Mouse (Mus musculus): ENCODE results near the gene Nck1. TPM values are rescaled to one million over a fixed set of nuclear protein-coding genes. Genes with fewer than 3 reads are reported as not detected.

Gene Nck1
- polyA plus RNA-seq, 1 experiment from 2014 or later, result 79.6 TPM

- Histone ChIP-seq H3K4me3 (no peak overlapping the region), H3K4me1 (no peaks in the 10 kb centered on the region), H3K27ac (no peak overlapping the region), H3K9me3 (no peaks in the 10 kb centered on the region), H3K9ac (no peak overlapping the region), H3K36me3 (0 out of 2 replicates have a peak, but pooled peaks cover 5% of the 10 kb centered on the region), H3K4me2 (replicated peaks) (no peak overlapping the region), H3K27me3 (no peaks in the 10 kb centered on the region)
- 85% methylated on average over 3 of the region's 3 CpGs for WGBS
- ATAC-seq (ENCODE audit: insufficient number of reproducible peaks, insufficient read depth, low FRiP score, low TSS enrichment), result no peak
These were observed 79.2 kb downstream of the Nck1 start for GRCm38 (mm10) chr9:100466743-100467142.

GRCm38 (mm10) chr9:100465988-100466387 is 79.9 kb downstream of the Nck1 start:
- WGBS, result 93% methylated on average over 9 of the region's 9 CpGs
- Histone ChIP-seq H3K4me2 (replicated peaks) (no peak overlapping the region), H3K9ac (no peak overlapping the region), H3K4me1 (no peaks in the 10 kb centered on the region), H3K4me3 (no peak overlapping the region), H3K27ac (no peak overlapping the region), H3K36me3 (0 out of 2 replicates have a peak, but pooled peaks cover 5% of the 10 kb centered on the region), H3K9me3 (no peaks in the 10 kb centered on the region), H3K27me3 (no peaks in the 10 kb centered on the region)
- ATAC-seq (ENCODE audit: insufficient number of reproducible peaks, insufficient read depth, low FRiP score, low TSS enrichment), result no peak

- no peaks in the 10 kb centered on the region for H3K9me3 ChIP-seq
- WGBS, result 90% methylated on average over 5 of the region's 5 CpGs
These were observed 80.6 kb downstream of the Nck1 start for GRCm38 (mm10) chr9:100465380-100465779.

GRCm38 (mm10) chr9:100463771-100464170 is 82.2 kb downstream of the Nck1 start:
- no peak overlapping the region for H3K9ac ChIP-seq
- H3K9me3 ChIP-seq, result no peaks in the 10 kb centered on the region
- no peak for ATAC-seq (ENCODE audit: insufficient number of reproducible peaks, insufficient read depth, low FRiP score, low TSS enrichment)
- 58% methylated on average over 2 of the region's 2 CpGs for WGBS
- no peak overlapping the region for H3K4me3 ChIP-seq
- no peaks in the 10 kb centered on the region for H3K4me1 ChIP-seq
- H3K27me3 ChIP-seq, result no peaks in the 10 kb centered on the region
- no peak overlapping the region for H3K4me2 ChIP-seq (replicated peaks)
- peaks cover 12% of the 10 kb centered on the region; the same call in 1 of the 2 replicates for H3K36me3 ChIP-seq
- no peak overlapping the region for H3K27ac ChIP-seq

More at GRCm38 (mm10) chr9:100465380-100465779, 80.6 kb downstream of the Nck1 start:
- Histone ChIP-seq H3K27me3 (no peaks in the 10 kb centered on the region), H3K4me2 (replicated peaks) (no peak overlapping the region), H3K4me1 (no peaks in the 10 kb centered on the region), H3K4me3 (no peak overlapping the region), H3K27ac (no peak overlapping the region), H3K9ac (no peak overlapping the region), H3K36me3 (peaks cover 7% of the 10 kb centered on the region; the same call in 1 of the 2 replicates)
- ATAC-seq (ENCODE audit: insufficient number of reproducible peaks, insufficient read depth, low FRiP score, low TSS enrichment), result no peak

GRCm38 (mm10) chr9:100462098-100462497 is 83.8 kb downstream of the Nck1 start:
- H3K9me3 ChIP-seq, result no peaks in the 10 kb centered on the region
- no peak overlapping the region for H3K27ac ChIP-seq
- H3K4me2 ChIP-seq (replicated peaks), result no peak overlapping the region
- ATAC-seq (ENCODE audit: insufficient number of reproducible peaks, insufficient read depth, low FRiP score, low TSS enrichment), result no peak
- WGBS, result 86% methylated on average over 4 of the region's 4 CpGs
- peaks cover 12% of the 10 kb centered on the region; the same call in 1 of the 2 replicates for H3K36me3 ChIP-seq
- no peak overlapping the region for H3K4me3 ChIP-seq
- no peaks in the 10 kb centered on the region for H3K4me1 ChIP-seq
- H3K9ac ChIP-seq, result no peak overlapping the region
- H3K27me3 ChIP-seq, result no peaks in the 10 kb centered on the region

- Histone ChIP-seq H3K9ac (no peak overlapping the region), H3K4me1 (no peaks in the 10 kb centered on the region), H3K27ac (no peak overlapping the region), H3K36me3 (peaks cover 8% of the 10 kb centered on the region; the same call in 1 of the 2 replicates), H3K4me3 (no peak overlapping the region), H3K9me3 (no peaks in the 10 kb centered on the region), H3K27me3 (no peaks in the 10 kb centered on the region), H3K4me2 (replicated peaks) (no peak overlapping the region)
- no peak for ATAC-seq (ENCODE audit: insufficient number of reproducible peaks, insufficient read depth, low FRiP score, low TSS enrichment)
- 87% methylated on average over 9 of the region's 9 CpGs for WGBS
These were observed 84.3 kb downstream of the Nck1 start for GRCm38 (mm10) chr9:100461671-100462070.

GRCm38 (mm10) chr9:100460203-100460602 is 85.7 kb downstream of the Nck1 start:
- WGBS, result 95% methylated on average over 9 of the region's 9 CpGs
- H3K27ac ChIP-seq, result no peak overlapping the region
- no peak overlapping the region for H3K4me3 ChIP-seq
- H3K9me3 ChIP-seq, result no peaks in the 10 kb centered on the region
- ATAC-seq (ENCODE audit: insufficient number of reproducible peaks, insufficient read depth, low FRiP score, low TSS enrichment), result no peak
- H3K36me3 ChIP-seq, result peaks cover 7% of the 10 kb centered on the region; the same call in 1 of the 2 replicates
- H3K4me1 ChIP-seq, result no peaks in the 10 kb centered on the region
- H3K27me3 ChIP-seq, result 0 out of 2 replicates have a peak, but pooled peaks cover 2% of the 10 kb centered on the region
- H3K4me2 ChIP-seq (replicated peaks), result no peak overlapping the region
- H3K9ac ChIP-seq, result no peak overlapping the region

- Histone ChIP-seq H3K27ac (no peak overlapping the region), H3K27me3 (0 out of 2 replicates have a peak, but pooled peaks cover 2% of the 10 kb centered on the region), H3K36me3 (peaks cover 7% of the 10 kb centered on the region; the same call in 1 of the 2 replicates), H3K9me3 (no peaks in the 10 kb centered on the region), H3K4me2 (replicated peaks) (no peak overlapping the region), H3K9ac (no peak overlapping the region), H3K4me1 (0 out of 2 replicates have a peak, but pooled peaks cover 2% of the 10 kb centered on the region), H3K4me3 (no peak overlapping the region)
- WGBS, result 84% methylated on average over 17 of the region's 17 CpGs
- ATAC-seq (ENCODE audit: insufficient number of reproducible peaks, insufficient read depth, low FRiP score, low TSS enrichment), result no peak
These were observed 87.8 kb downstream of the Nck1 start for GRCm38 (mm10) chr9:100457971-100458681.

GRCm38 (mm10) chr9:100454664-100454993 is 91.3 kb downstream of the Nck1 start:
- peak overlapping the region; percentile 63 for H3K4me2 ChIP-seq (replicated peaks)
- no peaks in the 10 kb centered on the region for H3K36me3 ChIP-seq
- peak overlapping the region; percentile 45 for H3K9ac ChIP-seq
- H3K9me3 ChIP-seq, result no peaks in the 10 kb centered on the region
- ATAC-seq (ENCODE audit: insufficient number of reproducible peaks, insufficient read depth, low FRiP score, low TSS enrichment), result no peak
- peak overlapping the region; percentile 25 for H3K4me3 ChIP-seq
- H3K27ac ChIP-seq, result no peak overlapping the region
- 0 out of 2 replicates have a peak, but pooled peaks cover 2% of the 10 kb centered on the region for H3K4me1 ChIP-seq
- H3K27me3 ChIP-seq, result 0 out of 2 replicates have a peak, but pooled peaks cover 2% of the 10 kb centered on the region
- 20% methylated on average over 9 of the region's 9 CpGs for WGBS

GRCm38 (mm10) chr9:100453944-100454663 is 91.8 kb downstream of the Nck1 start:
- WGBS, result 10% methylated on average over 24 of the region's 25 CpGs
- ATAC-seq (ENCODE audit: insufficient number of reproducible peaks, insufficient read depth, low FRiP score, low TSS enrichment), result no peak
- Histone ChIP-seq H3K27me3 (0 out of 2 replicates have a peak, but pooled peaks cover 2% of the 10 kb centered on the region), H3K36me3 (no peaks in the 10 kb centered on the region), H3K9me3 (no peaks in the 10 kb centered on the region), H3K4me1 (0 out of 2 replicates have a peak, but pooled peaks cover 2% of the 10 kb centered on the region), H3K4me3 (peak overlapping the region; percentile 25), H3K4me2 (replicated peaks) (peak overlapping the region; percentile 63), H3K9ac (peak overlapping the region; percentile 45), H3K27ac (no peak overlapping the region)

- Histone ChIP-seq H3K4me2 (replicated peaks) (no peak overlapping the region), H3K27ac (no peak overlapping the region), H3K9ac (no peak overlapping the region), H3K27me3 (0 out of 2 replicates have a peak, but pooled peaks cover 2% of the 10 kb centered on the region), H3K4me3 (no peak overlapping the region), H3K36me3 (no peaks in the 10 kb centered on the region), H3K4me1 (0 out of 2 replicates have a peak, but pooled peaks cover 2% of the 10 kb centered on the region), H3K9me3 (no peaks in the 10 kb centered on the region)
- 71% methylated on average over 6 of the region's 6 CpGs for WGBS
- ATAC-seq (ENCODE audit: insufficient number of reproducible peaks, insufficient read depth, low FRiP score, low TSS enrichment), result no peak
These were observed 93.5 kb downstream of the Nck1 start for GRCm38 (mm10) chr9:100452432-100452831.

Data from embryonic facial prominence, embryonic 12.5 days (tissue).